Mouse (Mus musculus) stomach, adult 2 months (tissue): ENCODE data around the gene Olfr347. TPM values are rescaled to one million over a fixed set of nuclear protein-coding genes. Genes with fewer than 3 reads are reported as not detected.

Experiments
- polyA plus RNA-seq: library from polyadenylated mRNA; depleted of rRNA; stranded (reverse); fragments of >200 nt; gene quantifications from 2 replicates; pipeline ENCODE4 v1.2.3, GENCODE M21; 2012; rRNA removed

The Olfr347 gene
- not detected in 2 replicates for polyA plus RNA-seq

DNA sequence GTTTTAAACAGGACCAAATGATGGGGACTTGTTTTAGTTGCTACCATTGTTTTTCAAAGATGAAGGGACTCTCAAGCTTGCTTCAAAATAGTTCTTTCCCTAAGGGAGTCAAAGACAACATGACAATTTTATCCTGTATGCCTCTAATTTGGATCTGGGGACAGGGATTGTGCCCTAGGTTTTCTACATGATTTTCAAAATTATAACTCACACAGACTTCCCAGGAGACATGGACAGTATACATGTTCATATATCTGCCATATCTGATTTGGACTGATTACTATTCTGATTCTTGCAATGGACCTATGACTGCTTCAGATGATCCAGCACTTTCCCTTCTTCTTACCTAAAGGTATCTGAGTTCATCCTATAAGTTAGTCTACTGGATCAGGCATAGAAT lies at the start of gene Olfr347:
Olfr347 (plus strand) TSS at position 301 of the 400 bp plus-strand sequence.

DNA sequence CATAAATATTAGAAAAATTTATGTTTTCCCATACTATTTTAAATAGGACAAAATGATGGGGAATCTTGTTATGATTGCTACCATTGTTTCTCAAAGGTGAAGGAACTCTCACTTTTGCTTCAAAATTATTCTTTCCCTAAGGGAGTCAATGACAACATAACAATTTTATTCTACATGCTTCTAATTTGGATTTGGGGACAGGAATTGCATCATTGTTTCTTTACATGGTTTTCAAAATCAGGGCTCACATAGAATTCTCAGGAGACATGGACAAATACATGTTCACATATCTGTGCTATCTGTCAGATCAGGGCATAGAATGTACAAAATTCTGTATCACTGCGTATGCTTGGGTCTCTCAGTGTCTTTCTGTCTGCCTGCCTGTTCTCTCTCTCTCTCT lies 46.2 kb upstream of the Olfr347 start, which contains the start of gene Olfr346:
Olfr346 (plus strand) TSS at position 301 of the 400 bp plus-strand sequence.

DNA sequence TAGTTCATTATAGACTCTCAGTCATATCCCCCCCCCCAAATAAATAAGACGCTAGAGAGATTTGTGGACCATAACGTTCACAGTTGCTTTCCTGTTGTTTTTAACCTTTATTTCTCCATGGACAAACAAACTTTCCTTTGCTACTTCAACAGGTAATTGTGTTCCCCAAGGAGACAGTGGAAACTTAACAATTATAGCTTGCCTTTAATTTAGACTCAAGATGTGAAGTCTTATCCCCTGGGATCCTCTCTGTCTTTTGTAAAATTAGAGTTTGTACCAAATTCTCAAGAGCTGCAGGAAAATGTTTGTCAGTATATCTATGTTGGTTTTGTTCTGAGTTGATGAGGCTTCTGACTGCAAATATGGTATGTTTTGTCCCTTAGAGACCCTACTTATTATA lies 52.3 kb downstream of the Olfr347 start, which contains the start of gene Olfr348:
Olfr348 (plus strand) TSS at position 301 of the 400 bp plus-strand sequence.

Other genes starting within 250 kb of the Olfr347 start
- gene Olfr341, start 249.4 kb upstream of the Olfr347 start, polyA plus RNA-seq, result not detected in 2 replicates
- gene Olfr342, start 206.9 kb upstream of the Olfr347 start, polyA plus RNA-seq, result not detected in 2 replicates
- not detected in 2 replicates for gene Olfr344, start 165.2 kb upstream of the Olfr347 start, polyA plus RNA-seq
- not detected in 2 replicates for gene Olfr345, start 91.9 kb upstream of the Olfr347 start, polyA plus RNA-seq
- not detected in 2 replicates for gene Olfr346, start 46.1 kb upstream of the Olfr347 start, polyA plus RNA-seq
- not detected in 2 replicates for gene Olfr348, start 52.4 kb downstream of the Olfr347 start, polyA plus RNA-seq
- gene Olfr50, start 58.6 kb downstream of the Olfr347 start, polyA plus RNA-seq, result not detected in 2 replicates
- gene Olfr3, start 85.1 kb downstream of the Olfr347 start, polyA plus RNA-seq, result not detected in 2 replicates
- gene Olfr350, start 114.4 kb downstream of the Olfr347 start, polyA plus RNA-seq, result not detected in 2 replicates
- gene Olfr351, start 130.8 kb downstream of the Olfr347 start, polyA plus RNA-seq, result not detected in 2 replicates
- gene Olfr352, start 136.6 kb downstream of the Olfr347 start, polyA plus RNA-seq, result not detected in 2 replicates
- not detected in 2 replicates for gene Olfr353, start 161.0 kb downstream of the Olfr347 start, polyA plus RNA-seq
- not detected in 2 replicates for gene Olfr354, start 173.8 kb downstream of the Olfr347 start, polyA plus RNA-seq
- not detected in 2 replicates for gene Olfr355, start 197.0 kb downstream of the Olfr347 start, polyA plus RNA-seq
- not detected in 2 replicates for gene Olfr356, start 205.2 kb downstream of the Olfr347 start, polyA plus RNA-seq